Mouse (Mus musculus): Measurements from ENCODE around the gene Nfkbil1.

DNA sequence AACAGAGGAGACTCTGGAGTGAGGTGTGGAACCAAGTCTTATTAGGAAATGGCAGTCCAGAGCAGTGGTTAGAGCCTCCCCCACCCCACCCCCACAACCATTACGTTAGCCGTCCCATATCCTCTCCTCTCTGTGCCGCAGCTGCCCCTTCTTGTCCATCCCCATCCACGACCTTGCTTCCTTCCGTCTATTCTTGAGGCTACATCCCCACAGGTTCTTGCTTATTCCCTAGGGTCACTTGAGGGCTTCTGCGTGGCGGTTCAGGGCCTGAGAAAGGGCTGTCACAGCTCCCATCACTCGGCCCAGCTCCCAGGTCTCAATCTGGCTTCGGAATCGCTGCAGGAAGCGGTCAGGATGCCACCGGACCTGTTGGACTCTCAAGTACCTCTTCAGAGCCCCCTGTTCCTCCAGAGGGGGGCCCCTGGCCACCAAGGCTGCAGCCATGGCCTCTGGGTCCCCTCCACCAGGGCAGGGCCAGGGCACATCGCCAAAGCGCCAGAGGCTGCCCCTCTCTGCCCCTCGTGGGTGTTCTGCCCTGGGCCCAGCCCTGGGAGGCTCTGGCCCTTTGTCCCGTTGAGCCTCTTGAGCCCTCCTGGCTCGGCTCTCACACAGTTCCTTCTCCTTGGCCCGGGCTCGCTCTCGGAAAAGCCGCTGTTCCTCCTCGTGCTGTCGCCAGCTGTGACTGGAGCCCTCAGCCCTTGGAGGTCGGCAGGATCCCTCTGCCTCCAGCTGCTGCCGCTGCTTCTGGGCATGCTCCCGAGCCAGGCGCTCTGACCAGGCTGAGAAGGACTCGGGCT lies 15.2 kb downstream of the Nfkbil1 start, which contains the start of gene Gm16181:
- TF ChIP-seq EP300 (IDR thresholded peaks at IDR 0.05; ENCODE audit: low read depth) (no peak), CTCF (IDR thresholded peaks at IDR 0.05; ENCODE audit: low read depth) (no peak)

Data from liver, postnatal 0 days (tissue).